Mouse (Mus musculus): ENCODE data around the gene Klrg2. TPM values are rescaled to one million over a fixed set of nuclear protein-coding genes. Genes with fewer than 3 reads are reported as not detected.
"Not testable (repeated sequence)": the region's sequence is repeated elsewhere in the genome, so short reads cannot be mapped to it uniquely, and the experiment has no call there.

Klrg2 gene
- total RNA-seq (2015; ENCODE audit: low replicate concordance) (not detected in 2 replicates), total RNA-seq (2017; ENCODE audit: low replicate concordance) (not detected in 2 replicates)

- peak; percentile 65 for ATAC-seq (replicated peaks; ENCODE audit: low FRiP score, poor library complexity, severe bottlenecking)
Measured at GRCm38 (mm10) chr6:38636852-38637618, at the start of gene Klrg2. TSS of gene Klrg2 (minus strand) at chr6:38637242.

GRCm38 (mm10) chr6:38682532-38682931 is 45.5 kb upstream of the Klrg2 start:
- no peak for ATAC-seq (replicated peaks; ENCODE audit: low FRiP score, poor library complexity, severe bottlenecking)

GRCm38 (mm10) chr6:38677629-38678028 is 40.6 kb upstream of the Klrg2 start:
- 0 out of 2 replicates have a peak, but pooled peaks have one; percentile 53 for ATAC-seq (replicated peaks; ENCODE audit: low FRiP score, poor library complexity, severe bottlenecking)

GRCm38 (mm10) chr6:38676723-38677122 is 39.7 kb upstream of the Klrg2 start:
- ATAC-seq (replicated peaks; ENCODE audit: low FRiP score, poor library complexity, severe bottlenecking), result no peak

GRCm38 (mm10) chr6:38676217-38676616 is 39.2 kb upstream of the Klrg2 start:
- ATAC-seq (replicated peaks; ENCODE audit: low FRiP score, poor library complexity, severe bottlenecking), result no peak

GRCm38 (mm10) chr6:38672011-38672410 is 35.0 kb upstream of the Klrg2 start:
- ATAC-seq (replicated peaks; ENCODE audit: low FRiP score, poor library complexity, severe bottlenecking), result no peak

GRCm38 (mm10) chr6:38671270-38671669 is 34.2 kb upstream of the Klrg2 start:
- no peak for ATAC-seq (replicated peaks; ENCODE audit: low FRiP score, poor library complexity, severe bottlenecking)

GRCm38 (mm10) chr6:38670488-38670887 is 33.4 kb upstream of the Klrg2 start:
- ATAC-seq (replicated peaks; ENCODE audit: low FRiP score, poor library complexity, severe bottlenecking), result not testable (repeated sequence)

GRCm38 (mm10) chr6:38669580-38669979 is 32.5 kb upstream of the Klrg2 start:
- no peak for ATAC-seq (replicated peaks; ENCODE audit: low FRiP score, poor library complexity, severe bottlenecking)

- ATAC-seq (replicated peaks; ENCODE audit: low FRiP score, poor library complexity, severe bottlenecking), result no peak
Measured at GRCm38 (mm10) chr6:38662714-38663615, 25.9 kb upstream of the Klrg2 start, which contains the start of gene Clec2l. TSS of gene Clec2l (plus strand) at chr6:38663069.

GRCm38 (mm10) chr6:38661626-38662025 is 24.6 kb upstream of the Klrg2 start:
- ATAC-seq (replicated peaks; ENCODE audit: low FRiP score, poor library complexity, severe bottlenecking), result no peak

GRCm38 (mm10) chr6:38650263-38650937 is 13.4 kb upstream of the Klrg2 start:
- peak; percentile 95 for ATAC-seq (replicated peaks; ENCODE audit: low FRiP score, poor library complexity, severe bottlenecking)

GRCm38 (mm10) chr6:38649545-38649944 is 12.5 kb upstream of the Klrg2 start:
- ATAC-seq (replicated peaks; ENCODE audit: low FRiP score, poor library complexity, severe bottlenecking), result no peak

- no peak for ATAC-seq (replicated peaks; ENCODE audit: low FRiP score, poor library complexity, severe bottlenecking)
Measured at GRCm38 (mm10) chr6:38643039-38643438, 6.0 kb upstream of the Klrg2 start.

- no peak for ATAC-seq (replicated peaks; ENCODE audit: low FRiP score, poor library complexity, severe bottlenecking)
Measured at GRCm38 (mm10) chr6:38642593-38642992, 5.6 kb upstream of the Klrg2 start.

- no peak for ATAC-seq (replicated peaks; ENCODE audit: low FRiP score, poor library complexity, severe bottlenecking)
Measured at GRCm38 (mm10) chr6:38641645-38642044, 4.6 kb upstream of the Klrg2 start.

- ATAC-seq (replicated peaks; ENCODE audit: low FRiP score, poor library complexity, severe bottlenecking), result no peak
Measured at GRCm38 (mm10) chr6:38641228-38641627, 4.2 kb upstream of the Klrg2 start.

- no peak for ATAC-seq (replicated peaks; ENCODE audit: low FRiP score, poor library complexity, severe bottlenecking)
Measured at GRCm38 (mm10) chr6:38640401-38640800, 3.4 kb upstream of the Klrg2 start.

- no peak for ATAC-seq (replicated peaks; ENCODE audit: low FRiP score, poor library complexity, severe bottlenecking)
Measured at GRCm38 (mm10) chr6:38635941-38636851, 846 bp downstream of the Klrg2 start.

Data from erythroblast, adult 5-6 weeks (primary cell).